Mouse (Mus musculus) MEL (cell line): ENCODE results near the gene Ppdpf. TPM values are rescaled to one million over a fixed set of nuclear protein-coding genes. Genes with fewer than 3 reads are reported as not detected.

Experiments used
- DNase-seq: peaks from one replicate; pipeline ENCODE4 v3.0.0; 2011; ENCODE audit warnings: low read depth, low spot score
- H3K27ac ChIP-seq: 2 replicates; pipeline ENCODE4 v1.5.1; 2012; ENCODE audit warnings: low read depth, mild to moderate bottlenecking, control low read depth, low read length, moderate library complexity; ENCODE audit not compliant: control insufficient read depth
- H3K27me3 ChIP-seq, 2 experiments: fragments of 150-350 bp in 1 of 2; sonication (generic) in 1 of 2; 2 replicates each; pipeline ENCODE4 v1.6.1; 2012; ENCODE audit warnings: low read length in 2 of 2, mild to moderate bottlenecking in 2 of 2, improper control_type of control experiment in 1 of 2, moderate library complexity in 1 of 2; ENCODE audit not compliant: insufficient read depth in 2 of 2, control insufficient read depth in 1 of 2
- H3K36me3 ChIP-seq, 2 experiments: 2 replicates each; pipeline ENCODE4 v1.6.1; 2012 to 2014; ENCODE audit warnings: low read length in 2 of 2, improper control_type of control experiment in 1 of 2, inconsistent platforms in 1 of 2, mild to moderate bottlenecking in 1 of 2; ENCODE audit not compliant: insufficient read depth in 2 of 2, control insufficient read depth in 1 of 2
- H3K4me1 ChIP-seq, 2 experiments: fragments of 150-350 bp in 1 of 2; sonication (generic) in 1 of 2; 2 replicates each; pipeline ENCODE4 v1.6.1; 2012; ENCODE audit warnings: low read length in 2 of 2, improper control_type of control experiment in 1 of 2, mild to moderate bottlenecking in 1 of 2; ENCODE audit not compliant: insufficient read depth in 2 of 2, control insufficient read depth in 1 of 2
- H3K4me3 ChIP-seq, 2 experiments: fragments of 150-350 bp in 1 of 2; sonication (generic) in 1 of 2; 2 replicates each; pipeline ENCODE4 v1.5.1; 2012; ENCODE audit warnings: low read depth in 2 of 2, low read length in 2 of 2, mild to moderate bottlenecking in 2 of 2, moderate library complexity in 2 of 2, control low read depth in 1 of 2, improper control_type of control experiment in 1 of 2; ENCODE audit not compliant: control insufficient read depth in 1 of 2, insufficient read depth in 1 of 2
- H3K79me2 ChIP-seq: 2 replicates; pipeline ENCODE4 v1.6.1; 2012; ENCODE audit warnings: mild to moderate bottlenecking, low read length, moderate library complexity; ENCODE audit not compliant: control insufficient read depth, poor library complexity, insufficient read depth
- H3K9ac ChIP-seq: 2 replicates; pipeline ENCODE4 v1.6.1; 2012; ENCODE audit warnings: low read depth, mild to moderate bottlenecking, control low read depth, low read length, moderate library complexity; ENCODE audit not compliant: control insufficient read depth, poor library complexity, severe bottlenecking
- H3K9me3 ChIP-seq: fragments of 150-350 bp; sonication (generic); replicated peaks from 2 replicates; pipeline ENCODE4 v1.6.1; 2012; ENCODE audit warnings: mild to moderate bottlenecking, low read length, improper control_type of control experiment, moderate library complexity; ENCODE audit not compliant: insufficient read depth
- BHLHE40 ChIP-seq: IDR thresholded peaks from 2 replicates; pipeline ENCODE4 v1.6.1; 2012; ENCODE audit warnings: low read depth, mild to moderate bottlenecking, inconsistent platforms, low read length, improper control_type of control experiment, borderline replicate concordance
- CHD2 ChIP-seq: IDR thresholded peaks from 2 replicates; pipeline ENCODE4 v1.6.1; 2011; ENCODE audit warnings: low read length, improper control_type of control experiment
- CTCF ChIP-seq, 3 experiments: IDR thresholded peaks in 2 of 3; conservative IDR thresholded peaks in 1 of 3; 2 replicates each; pipeline ENCODE4 v1.5.1; 2011 to 2012; ENCODE audit warnings: low read length in 3 of 3, low read depth in 2 of 3, mild to moderate bottlenecking in 2 of 3, improper control_type of control experiment in 1 of 3, inconsistent platforms in 1 of 3, mixed read lengths in 1 of 3, moderate library complexity in 1 of 3; ENCODE audit not compliant: control insufficient read depth in 1 of 3, insufficient read depth in 1 of 3, poor library complexity in 1 of 3, severe bottlenecking in 1 of 3
- ELF1 ChIP-seq: IDR thresholded peaks from 2 replicates; pipeline ENCODE4 v1.6.1; 2014; ENCODE audit warnings: low read depth, mild to moderate bottlenecking, inconsistent platforms, low read length, improper control_type of control experiment, moderate library complexity
- EP300 ChIP-seq, 2 experiments: IDR thresholded peaks; 2 replicates each; pipeline ENCODE4 v1.6.1; 2011; ENCODE audit warnings: improper control_type of control experiment in 2 of 2, low read length in 2 of 2, low read depth in 1 of 2, mild to moderate bottlenecking in 1 of 2
- ETS1 ChIP-seq: IDR thresholded peaks from 2 replicates; pipeline ENCODE4 v1.6.1; 2012; ENCODE audit warnings: low read depth, mild to moderate bottlenecking, inconsistent platforms, low read length, improper control_type of control experiment, moderate library complexity
- GABPA ChIP-seq: IDR thresholded peaks from 2 replicates; pipeline ENCODE4 v1.6.1; 2012; ENCODE audit warnings: low read depth, mild to moderate bottlenecking, inconsistent platforms, low read length, improper control_type of control experiment, moderate library complexity
- HCFC1 ChIP-seq: IDR thresholded peaks from 2 replicates; pipeline ENCODE4 v1.6.1; 2012; ENCODE audit warnings: low read depth, mild to moderate bottlenecking, inconsistent platforms, low read length, improper control_type of control experiment, moderate library complexity
- JUND ChIP-seq: IDR thresholded peaks from 2 replicates; pipeline ENCODE4 v1.6.1; 2011; ENCODE audit warnings: low read depth, mild to moderate bottlenecking, improper control_type of control experiment, low read length
- KAT2A ChIP-seq: conservative IDR thresholded peaks from 2 replicates; pipeline ENCODE4 v1.6.1; 2012; ENCODE audit warnings: low read depth, low read length, improper control_type of control experiment, inconsistent platforms
- MAFK ChIP-seq: IDR thresholded peaks from 2 replicates; pipeline ENCODE4 v1.6.1; 2011; ENCODE audit warnings: low read depth, mild to moderate bottlenecking, low read length, improper control_type of control experiment, borderline replicate concordance
- MAX ChIP-seq: IDR thresholded peaks from 2 replicates; pipeline ENCODE4 v1.6.1; 2011; ENCODE audit warnings: low read length, improper control_type of control experiment
- MAZ ChIP-seq: IDR thresholded peaks from 2 replicates; pipeline ENCODE4 v1.6.1; 2012; ENCODE audit warnings: low read depth, mild to moderate bottlenecking, inconsistent platforms, low read length, improper control_type of control experiment
- MEF2A ChIP-seq: IDR thresholded peaks from 2 replicates; pipeline ENCODE4 v1.6.1; 2014; ENCODE audit warnings: low read depth, mild to moderate bottlenecking, inconsistent platforms, low read length, improper control_type of control experiment; ENCODE audit not compliant: poor library complexity, insufficient replicate concordance, severe bottlenecking; ENCODE audit errors: extremely low read depth
- MXI1 ChIP-seq: IDR thresholded peaks from 2 replicates; pipeline ENCODE4 v1.6.1; 2011; ENCODE audit warnings: mild to moderate bottlenecking, low read depth, low read length, improper control_type of control experiment
- MYB ChIP-seq: IDR thresholded peaks from 2 replicates; pipeline ENCODE4 v1.6.1; 2011; ENCODE audit warnings: mild to moderate bottlenecking, low read depth, low read length, improper control_type of control experiment
- MYC ChIP-seq: IDR thresholded peaks from 2 replicates; pipeline ENCODE4 v1.6.1; 2011; ENCODE audit warnings: low read depth, mild to moderate bottlenecking, low read length, improper control_type of control experiment, moderate library complexity
- NELFE ChIP-seq: IDR thresholded peaks from 2 replicates; pipeline ENCODE4 v1.6.1; 2011; ENCODE audit warnings: low read depth, low read length, improper control_type of control experiment
- NRF1 ChIP-seq: IDR thresholded peaks from 2 replicates; pipeline ENCODE4 v1.6.1; 2014; ENCODE audit warnings: low read depth, mild to moderate bottlenecking, inconsistent platforms, low read length, improper control_type of control experiment, moderate library complexity; ENCODE audit not compliant: poor library complexity, insufficient read depth, severe bottlenecking
- POLR2A ChIP-seq, 2 experiments: IDR thresholded peaks; 2 replicates each; pipeline ENCODE4 v1.6.1; 2011 to 2012; ENCODE audit warnings: low read length in 2 of 2, mild to moderate bottlenecking in 2 of 2, control low read depth in 1 of 2, improper control_type of control experiment in 1 of 2, low read depth in 1 of 2, moderate library complexity in 1 of 2; ENCODE audit not compliant: control insufficient read depth in 1 of 2, insufficient read depth in 1 of 2, poor library complexity in 1 of 2
- POLR2AphosphoS2 ChIP-seq: IDR thresholded peaks from 2 replicates; pipeline ENCODE4 v1.6.1; 2011; ENCODE audit warnings: low read length, improper control_type of control experiment
- POLR2AphosphoS5 ChIP-seq: IDR thresholded peaks from 2 replicates; pipeline ENCODE4 v1.6.1; 2012; ENCODE audit warnings: low read depth, borderline replicate concordance, mild to moderate bottlenecking, inconsistent platforms, low read length, moderate library complexity, mixed read lengths
- RAD21 ChIP-seq: IDR thresholded peaks from 2 replicates; pipeline ENCODE4 v1.6.1; 2011; ENCODE audit warnings: mild to moderate bottlenecking, low read depth, low read length, improper control_type of control experiment
- RCOR1 ChIP-seq: IDR thresholded peaks from 2 replicates; pipeline ENCODE4 v1.6.1; 2012; ENCODE audit warnings: low read depth, mild to moderate bottlenecking, inconsistent platforms, low read length, improper control_type of control experiment
- SMC3 ChIP-seq: IDR thresholded peaks from 2 replicates; pipeline ENCODE4 v1.6.1; 2011; ENCODE audit warnings: low read depth, low read length, improper control_type of control experiment
- TAL1 ChIP-seq: IDR thresholded peaks from 2 replicates; pipeline ENCODE4 v1.6.1; 2012; ENCODE audit warnings: mild to moderate bottlenecking, inconsistent platforms, low read length, moderate library complexity, mixed read lengths
- TBP ChIP-seq: IDR thresholded peaks from 2 replicates; pipeline ENCODE4 v1.8.0; 2011; ENCODE audit warnings: low read depth, low read length, improper control_type of control experiment
- TCF12 ChIP-seq: IDR thresholded peaks from 2 replicates; pipeline ENCODE4 v1.6.1; 2014; ENCODE audit warnings: low read depth, mild to moderate bottlenecking, inconsistent platforms, low read length, improper control_type of control experiment, moderate library complexity
- UBTF ChIP-seq: IDR thresholded peaks from 2 replicates; pipeline ENCODE4 v1.6.1; 2012; ENCODE audit warnings: low read depth, mild to moderate bottlenecking, inconsistent platforms, low read length, improper control_type of control experiment, moderate library complexity, borderline replicate concordance; ENCODE audit not compliant: insufficient read depth
- USF1 ChIP-seq: IDR thresholded peaks from 2 replicates; pipeline ENCODE4 v1.6.1; 2014; ENCODE audit warnings: low read depth, mild to moderate bottlenecking, inconsistent platforms, low read length, improper control_type of control experiment, moderate library complexity
- USF2 ChIP-seq, 2 experiments: IDR thresholded peaks; 2 replicates each; pipeline ENCODE4 v1.6.1; 2011 to 2012; ENCODE audit warnings: improper control_type of control experiment in 2 of 2, low read length in 2 of 2, borderline replicate concordance in 1 of 2, inconsistent platforms in 1 of 2, low read depth in 1 of 2, mild to moderate bottlenecking in 1 of 2; ENCODE audit not compliant: insufficient read depth in 1 of 2
- ZC3H11A ChIP-seq: IDR thresholded peaks from 2 replicates; pipeline ENCODE4 v1.6.1; 2012; ENCODE audit warnings: low read depth, mild to moderate bottlenecking, inconsistent platforms, low read length, improper control_type of control experiment
- ZKSCAN1 ChIP-seq: IDR thresholded peaks from 2 replicates; pipeline ENCODE4 v1.6.1; 2012; ENCODE audit warnings: low read depth, mild to moderate bottlenecking, inconsistent platforms, low read length, improper control_type of control experiment, moderate library complexity
- ZMIZ1 ChIP-seq: IDR thresholded peaks from 2 replicates; pipeline ENCODE4 v1.6.1; 2012; ENCODE audit warnings: low read depth, mild to moderate bottlenecking, inconsistent platforms, low read length, improper control_type of control experiment, moderate library complexity
- ZNF384 ChIP-seq: IDR thresholded peaks from 2 replicates; pipeline ENCODE4 v1.6.1; 2012; ENCODE audit warnings: low read depth, mild to moderate bottlenecking, inconsistent platforms, low read length, improper control_type of control experiment
- polyA plus RNA-seq, 2 experiments: library from polyadenylated mRNA; stranded (reverse) in 1 of 2; unstranded in 1 of 2; fragments of >175 nt in 1 of 2; fragments of >200 nt in 1 of 2; gene quantifications; 2 replicates each; pipeline versions ENCODE4 v1.2.1 to v1.2.4; 2012; ENCODE audit warnings: low replicate concordance in 2 of 2, low read depth in 1 of 2; ENCODE audit not compliant: insufficient read length in 2 of 2, insufficient read depth in 1 of 2, missing spikeins in 1 of 2
- total RNA-seq: library from RNA; depleted of rRNA; stranded (reverse); fragments of 300-350 nt; gene quantifications from 2 replicates; pipeline ENCODE4 v1.2.3, GENCODE M21; 2012; rRNA removed

The Ppdpf gene
- total RNA-seq (18.1 and 20.2 TPM in 2 replicates), polyA plus RNA-seq (10 to 100 TPM in 1 of 2 experiments, not detected in 1; 73.4 TPM)

DNA sequence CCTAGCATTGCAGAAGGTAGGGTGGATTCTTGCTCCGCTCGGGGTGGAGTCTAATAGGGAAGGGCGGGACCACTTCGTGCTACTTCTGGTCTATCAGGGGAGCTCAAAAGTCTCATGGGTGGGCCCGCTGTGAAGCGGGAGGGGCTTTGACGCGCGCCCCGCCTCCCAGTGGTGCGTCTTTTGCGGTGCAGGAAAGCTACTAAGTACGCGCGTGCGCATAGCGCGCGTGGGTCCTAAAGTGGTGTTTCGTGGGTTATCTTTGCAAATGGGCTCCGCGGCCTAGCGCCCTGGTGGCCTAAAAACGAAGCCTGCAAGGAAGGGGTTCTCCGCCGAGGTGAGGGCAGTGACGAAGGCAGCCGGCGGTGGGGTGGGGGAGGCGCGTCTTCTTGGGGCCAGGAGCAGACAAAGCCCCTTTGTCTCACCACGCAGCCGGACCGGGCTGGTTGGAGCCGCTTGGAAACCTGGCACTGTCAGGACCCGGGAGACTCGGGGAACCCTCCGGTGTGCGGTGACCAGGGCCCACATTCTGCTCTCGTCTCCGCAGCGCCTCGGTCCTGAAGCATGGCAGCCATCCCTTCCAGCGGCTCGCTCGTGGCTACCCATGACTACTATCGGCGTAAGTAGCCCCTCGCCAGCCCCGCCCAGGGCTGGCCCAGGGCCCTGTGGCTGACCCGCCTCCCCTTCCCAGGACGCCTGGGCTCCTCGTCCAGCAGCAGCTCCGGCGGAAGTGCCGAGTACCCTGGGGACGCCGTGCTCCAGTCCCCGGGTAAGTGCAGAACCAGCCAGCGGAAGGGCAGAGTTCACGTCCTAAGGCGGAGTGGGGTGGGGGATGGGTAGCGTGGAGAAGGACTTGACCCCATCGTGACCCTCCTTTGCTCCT is at the start of gene Ppdpf:
Ppdpf (plus strand) TSS at position 127 of the 880 bp plus-strand sequence.
- Histone ChIP-seq H3K27me3 (no peaks in the 10 kb centered on the region), H3K79me2 (no peaks in the 10 kb centered on the region; the same call in 1 of the 2 replicates), H3K9me3 (no peaks in the 10 kb centered on the region), H3K36me3 (no peaks in the 10 kb centered on the region), H3K4me3 (peak within 1 kb of the TSS; percentile 76 to 98), H3K9ac (peak within 1 kb of the TSS; percentile 77), H3K27ac (no peak within 1 kb of the TSS), H3K4me1 (no peaks in the 10 kb centered on the region; a peak in 1 of 4 replicates)
- no peak; the same call in 1 of the 2 replicates for TF ChIP-seq MAX
- no peak for TF ChIP-seq EP300 (IDR thresholded peaks at IDR 0.05; ENCODE audit: low read depth in 1 of 2, low read length in 2 of 2)
- TF ChIP-seq MYB, result no peak
- TF ChIP-seq ELF1, result no peak
- TF ChIP-seq CTCF (IDR thresholded peaks at IDR 0.05 in 2 of 3, conservative IDR thresholded peaks at IDR 0.05 in 1 of 3; ENCODE audit: control insufficient read depth in 1 of 3, insufficient read depth in 1 of 3, low read depth in 2 of 3, low read length in 3 of 3, poor library complexity in 1 of 3, severe bottlenecking in 1 of 3), result no peak
- no peak for TF ChIP-seq CHD2
- no peak for TF ChIP-seq JUND
- TF ChIP-seq GABPA, result no peak
- TF ChIP-seq USF2 (IDR thresholded peaks at IDR 0.05; ENCODE audit: borderline replicate concordance in 1 of 2, insufficient read depth in 1 of 2, low read depth in 1 of 2, low read length in 2 of 2), result no peak
- no peak for TF ChIP-seq BHLHE40
- peak; percentile 21; the same call in 1 of the 2 replicates for TF ChIP-seq HCFC1
- TF ChIP-seq POLR2AphosphoS2, result no peak
- no peak for TF ChIP-seq TAL1
- no peak for TF ChIP-seq ETS1
- no peak for TF ChIP-seq MYC
- no peak for TF ChIP-seq POLR2AphosphoS5
- TF ChIP-seq SMC3, result no peak
- no peak for TF ChIP-seq NELFE
- TF ChIP-seq MAFK, result no peak
- no peak for TF ChIP-seq UBTF
- no peak for TF ChIP-seq ZNF384
- no peak for TF ChIP-seq ZC3H11A
- no peak for TF ChIP-seq RCOR1
- peak; percentile 22 for TF ChIP-seq MXI1
- no peak for TF ChIP-seq RAD21
- TF ChIP-seq POLR2A (IDR thresholded peaks at IDR 0.05; ENCODE audit: control insufficient read depth in 1 of 2, insufficient read depth in 1 of 2, low read depth in 1 of 2, low read length in 2 of 2, poor library complexity in 1 of 2), result peak; percentile 32 to 54; a peak in 1 of 4 replicates
- no peak for TF ChIP-seq KAT2A
- peak; percentile 74 for TF ChIP-seq NRF1
- no peak for TF ChIP-seq MEF2A
- no peak; the same call in 1 of the 2 replicates for TF ChIP-seq TCF12
- no peak for TF ChIP-seq ZKSCAN1
- no peak for TF ChIP-seq ZMIZ1
- TF ChIP-seq TBP, result no peak
- TF ChIP-seq MAZ, result no peak
- no peak for TF ChIP-seq USF1
- peak; percentile 97 for DNase-seq
